Mouse (Mus musculus) hindbrain, embryonic 14.5 days (tissue): Measurements from ENCODE around the gene Plekhm2. TPM values are rescaled to one million over a fixed set of nuclear protein-coding genes. Genes with fewer than 3 reads are reported as not detected.
A peak's percentile ranks its signal among the peaks of the same experiment; 100 is the strongest.

Source experiments
- ATAC-seq: fragments of 200-750 bp; cut with Nextera tagmentation; 2 replicates; pipeline ENCODE4 v1.8.0; 2017; ENCODE audit warnings: moderate number of reproducible peaks, mild to moderate bottlenecking, moderate TSS enrichment, moderate library complexity; ENCODE audit not compliant: low FRiP score
- DNase-seq: peaks from one replicate; pipeline ENCODE4 v3.0.0-alpha.2; 2015; ENCODE audit warnings: low spot score
- H3K27ac ChIP-seq: fragments of 300-500 bp; sonication (generic); 2 replicates; pipeline ENCODE4 v1.5.1; 2014; ENCODE audit warnings: mild to moderate bottlenecking, moderate library complexity
- H3K27me3 ChIP-seq: fragments of 300-500 bp; sonication (generic); 2 replicates; pipeline ENCODE4 v1.6.1; 2014; ENCODE audit warnings: mild to moderate bottlenecking, low read length, mixed read lengths; ENCODE audit not compliant: control insufficient read depth, insufficient read depth
- H3K36me3 ChIP-seq: fragments of 300-500 bp; sonication (generic); replicated peaks from 2 replicates; pipeline ENCODE4 v1.6.1; 2014; ENCODE audit not compliant: control insufficient read depth, insufficient read depth
- H3K4me1 ChIP-seq: fragments of 300-500 bp; sonication (generic); replicated peaks from 2 replicates; pipeline ENCODE4 v1.6.1; 2014; ENCODE audit warnings: antibody characterized with exemption, low read length, mixed read lengths; ENCODE audit not compliant: control insufficient read depth, insufficient read depth
- H3K4me2 ChIP-seq: fragments of 300-500 bp; sonication (generic); replicated peaks from 2 replicates; pipeline ENCODE4 v1.6.1; 2014; ENCODE audit warnings: mild to moderate bottlenecking, moderate library complexity
- H3K4me3 ChIP-seq: fragments of 300-500 bp; sonication (generic); replicated peaks from 2 replicates; pipeline ENCODE4 v1.5.1; 2014; ENCODE audit warnings: mild to moderate bottlenecking, low read length
- H3K9ac ChIP-seq: fragments of 300-500 bp; sonication (generic); 2 replicates; pipeline ENCODE4 v1.6.1; 2014
- H3K9me3 ChIP-seq: fragments of 300-500 bp; sonication (generic); 2 replicates; pipeline ENCODE4 v1.6.1; 2016; ENCODE audit warnings: low read length; ENCODE audit not compliant: control insufficient read depth
- WGBS: fragments of 180-500 bp; shearing (Covaris S2); extraction: QIAGEN DNeasy Blood & Tissue Kit; methylation state at CpG from one replicate; pipeline ENCODE4 v1.1.7; 2014; 5-methylcytosine and 5-hydroxymethylcytosine counted together
- polyA plus RNA-seq: library from polyadenylated mRNA; unstranded; fragments of >200 nt; fragmentation: Nextera tagmentation; extraction: Ambion mirVana; gene quantifications from 2 replicates; pipeline ENCODE4 v1.2.1, GENCODE M21; 2014

Plekhm2 gene
- polyA plus RNA-seq, 1 experiment from 2014 or later = 3.9 TPM

DNA sequence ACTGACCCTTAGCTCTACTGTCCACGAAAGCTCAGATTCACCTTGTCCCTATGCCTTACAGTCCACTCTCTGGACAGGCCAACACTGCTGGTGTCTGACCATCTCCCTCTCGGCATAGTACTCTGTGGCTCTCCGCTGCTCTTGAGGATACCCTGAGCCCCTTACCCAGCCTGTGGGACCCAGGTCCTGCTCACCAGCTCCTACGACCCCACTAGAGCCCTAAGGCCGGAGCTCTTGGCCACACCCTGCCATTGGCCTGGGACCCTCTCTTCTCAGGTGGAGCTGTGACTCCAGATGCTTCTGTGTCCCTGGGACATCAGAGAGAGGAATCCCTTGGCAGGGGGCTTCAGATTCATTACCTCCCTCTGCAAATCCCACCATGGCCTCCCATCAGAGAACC lies 59.3 kb downstream of the Plekhm2 start:
- ATAC-seq (no peak), DNase-seq (no peak)
- Histone ChIP-seq H3K4me2 (no peak overlapping the region), H3K27me3 (no peaks in the 10 kb centered on the region), H3K36me3 (no peaks in the 10 kb centered on the region), H3K9ac (no peak overlapping the region), H3K27ac (no peak overlapping the region), H3K4me3 (no peak overlapping the region), H3K4me1 (no peaks in the 10 kb centered on the region), H3K9me3 (no peaks in the 10 kb centered on the region)
- 92% methylated on average over 5 of the region's 5 CpGs for WGBS

DNA sequence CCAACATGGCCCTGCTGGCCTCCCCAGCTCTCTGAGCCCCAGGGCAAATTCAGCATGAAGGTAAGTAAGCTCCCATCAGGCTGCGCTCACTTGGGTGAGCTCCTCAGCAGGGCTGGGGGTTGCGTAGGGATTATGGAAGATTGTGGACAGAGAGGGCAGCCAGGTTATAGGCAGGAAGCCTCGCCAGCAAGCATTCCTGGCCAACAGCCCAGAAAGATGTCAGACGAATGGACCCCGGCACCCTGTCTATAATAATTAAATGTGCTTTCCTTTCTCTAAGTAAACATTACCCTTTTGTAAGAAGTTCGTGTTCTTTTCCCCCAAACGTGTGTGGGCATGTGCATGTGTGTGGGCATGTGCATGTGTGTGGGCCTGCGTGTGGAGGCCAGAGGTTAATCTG lies 60.2 kb downstream of the Plekhm2 start:
- Histone ChIP-seq H3K9ac (no peak overlapping the region), H3K9me3 (no peaks in the 10 kb centered on the region), H3K4me1 (no peaks in the 10 kb centered on the region), H3K4me3 (no peak overlapping the region), H3K36me3 (no peaks in the 10 kb centered on the region), H3K27ac (no peak overlapping the region), H3K4me2 (no peak overlapping the region), H3K27me3 (no peaks in the 10 kb centered on the region)
- ATAC-seq = no peak
- DNase-seq = no peak
- WGBS = 66% methylated on average over 8 of the region's 8 CpGs

DNA sequence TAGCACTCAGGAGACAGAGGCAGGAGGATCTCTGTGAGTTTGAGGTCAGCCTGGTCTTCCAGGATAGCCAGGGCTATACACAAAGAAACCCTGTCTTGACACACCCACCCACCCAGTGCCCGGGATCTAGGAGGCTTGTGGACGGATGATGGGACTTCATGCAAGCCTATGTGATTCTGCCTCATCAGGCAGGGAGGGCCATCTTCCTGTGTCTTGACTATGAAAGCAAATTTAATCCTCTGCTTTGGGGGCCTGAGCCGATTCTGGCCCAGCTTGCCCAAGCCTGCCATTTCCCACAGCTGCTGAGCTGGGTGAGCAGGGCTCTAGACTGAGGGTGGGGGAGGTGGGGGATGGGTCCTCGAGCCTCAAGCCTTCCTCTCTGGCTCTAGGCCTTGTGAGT lies 60.8 kb downstream of the Plekhm2 start:
- H3K9me3 ChIP-seq = no peaks in the 10 kb centered on the region
- 76% methylated on average over 4 of the region's 4 CpGs for WGBS
- ATAC-seq = no peak
- H3K36me3 ChIP-seq = no peaks in the 10 kb centered on the region
- no peak overlapping the region for H3K27ac ChIP-seq
- H3K4me3 ChIP-seq = no peak overlapping the region
- H3K9ac ChIP-seq = no peak overlapping the region
- no peaks in the 10 kb centered on the region for H3K27me3 ChIP-seq
- H3K4me1 ChIP-seq = peaks cover 3% of the 10 kb centered on the region
- no peak overlapping the region for H3K4me2 ChIP-seq
- DNase-seq = no peak

DNA sequence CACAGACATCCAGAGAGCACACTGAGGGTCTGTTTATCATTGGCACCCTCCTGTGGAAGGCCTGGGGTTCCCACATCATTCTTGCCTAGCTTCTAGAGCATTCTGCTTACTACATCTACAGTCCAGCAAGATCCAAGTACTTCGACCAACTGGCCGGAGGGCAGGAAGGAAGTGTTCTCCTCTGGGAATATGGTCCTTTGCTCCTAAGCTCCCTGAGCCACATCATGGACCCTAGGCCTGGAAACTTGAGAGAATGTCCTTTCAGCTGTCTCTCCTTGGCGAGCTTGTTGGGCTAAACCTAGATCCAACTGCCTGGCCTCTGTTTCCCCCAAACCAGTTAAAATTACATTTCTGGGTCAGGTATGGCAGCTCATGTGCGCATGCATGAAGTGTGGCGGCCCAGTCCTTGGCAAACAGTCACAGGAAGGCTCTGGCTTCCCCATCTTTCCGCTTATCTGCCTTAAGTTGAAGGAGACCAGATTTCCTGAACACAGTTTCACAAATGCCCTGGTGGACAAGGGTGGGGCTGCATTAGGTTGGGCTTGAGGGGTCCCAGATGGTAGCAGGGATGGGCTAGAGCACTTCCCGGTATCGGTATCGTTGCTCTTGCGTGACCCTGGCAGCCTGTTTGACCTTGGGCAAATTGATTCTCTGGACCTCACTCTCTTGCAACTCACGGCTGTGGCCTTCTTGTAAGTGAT lies 62.0 kb downstream of the Plekhm2 start:
- Histone ChIP-seq H3K4me2 (no peak overlapping the region), H3K4me1 (peaks cover 14% of the 10 kb centered on the region), H3K27ac (no peak overlapping the region), H3K9ac (no peak overlapping the region), H3K36me3 (no peaks in the 10 kb centered on the region), H3K27me3 (no peaks in the 10 kb centered on the region), H3K4me3 (no peak overlapping the region), H3K9me3 (no peaks in the 10 kb centered on the region)
- DNase-seq (no peak), ATAC-seq (no peak)
- WGBS = 81% methylated on average over 11 of the region's 11 CpGs

DNA sequence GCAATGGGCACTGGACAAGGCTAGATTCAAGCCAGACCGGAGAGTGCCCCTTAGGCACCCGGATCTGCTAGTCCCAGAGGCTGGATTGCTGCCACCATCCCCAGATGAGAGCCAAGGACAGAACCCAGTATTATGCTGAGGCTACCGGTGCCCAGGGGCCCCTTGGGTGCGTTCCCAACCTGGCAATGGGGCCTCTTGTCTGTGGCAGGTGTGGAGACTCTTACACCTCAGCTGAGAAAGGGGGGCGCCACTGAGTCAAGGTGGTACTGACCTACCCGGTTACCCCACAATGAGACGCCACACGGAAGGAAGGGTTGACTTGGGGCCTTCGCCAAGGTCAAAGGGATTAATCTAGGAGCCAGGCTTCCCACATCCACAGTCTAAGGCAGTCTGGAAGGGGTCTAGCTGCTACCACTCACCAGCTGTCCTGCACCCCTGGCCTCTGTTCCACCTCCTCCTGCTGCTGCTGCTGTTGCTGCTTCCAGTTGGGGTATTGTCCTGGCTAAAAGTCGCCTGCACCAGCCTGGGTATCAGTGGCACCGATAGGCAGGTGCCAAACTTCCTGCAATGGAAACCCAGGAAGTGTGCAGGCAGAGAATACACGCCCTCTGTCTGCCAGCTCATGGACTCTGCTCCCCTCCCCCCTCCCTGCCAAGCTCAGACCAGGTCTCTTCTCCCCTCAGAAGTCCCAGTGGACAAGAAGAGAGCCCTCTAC lies 63.4 kb downstream of the Plekhm2 start:
- no peaks in the 10 kb centered on the region for H3K27me3 ChIP-seq
- DNase-seq (no peak), ATAC-seq (no peak)
- H3K4me1 ChIP-seq = peaks cover 14% of the 10 kb centered on the region
- 70% methylated on average over 12 of the region's 12 CpGs for WGBS
- no peak overlapping the region for H3K4me2 ChIP-seq
- H3K4me3 ChIP-seq = no peak overlapping the region
- H3K9ac ChIP-seq = no peak overlapping the region
- H3K36me3 ChIP-seq = no peaks in the 10 kb centered on the region
- no peaks in the 10 kb centered on the region for H3K9me3 ChIP-seq
- no peak overlapping the region for H3K27ac ChIP-seq

DNA sequence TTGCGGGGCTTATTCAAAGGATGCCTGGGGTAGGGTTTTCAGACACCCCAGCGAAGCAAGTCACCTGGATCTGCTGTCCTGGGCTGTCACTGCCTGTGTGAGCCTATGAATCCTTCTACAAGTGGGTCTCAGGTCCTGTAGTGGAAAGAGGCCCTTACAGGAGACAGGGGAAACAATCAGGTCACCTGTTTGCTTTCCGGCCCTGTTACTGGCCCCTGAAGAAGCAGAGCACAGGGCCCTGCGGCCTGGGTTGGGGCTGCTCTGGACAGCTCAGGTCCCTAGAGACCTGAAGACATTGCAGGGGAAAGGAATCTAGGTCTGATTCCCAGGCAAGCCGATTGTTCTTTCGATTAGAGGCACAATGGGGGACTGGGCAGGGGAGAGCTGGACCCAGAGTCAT lies 64.3 kb downstream of the Plekhm2 start:
- peak; percentile 12; the same call in 1 of the 2 replicates for ATAC-seq
- Histone ChIP-seq H3K27me3 (no peaks in the 10 kb centered on the region), H3K36me3 (no peaks in the 10 kb centered on the region), H3K4me1 (peaks cover 14% of the 10 kb centered on the region), H3K4me3 (peak overlapping the region; percentile 66; the same call in 1 of the 2 replicates), H3K9ac (peak overlapping the region; percentile 81; the same call in 1 of the 2 replicates), H3K27ac (peak overlapping the region; percentile 17; the same call in 1 of the 2 replicates), H3K4me2 (peak overlapping the region; percentile 88), H3K9me3 (no peaks in the 10 kb centered on the region)
- 27% methylated on average over 6 of the region's 6 CpGs for WGBS
- no peak for DNase-seq

DNA sequence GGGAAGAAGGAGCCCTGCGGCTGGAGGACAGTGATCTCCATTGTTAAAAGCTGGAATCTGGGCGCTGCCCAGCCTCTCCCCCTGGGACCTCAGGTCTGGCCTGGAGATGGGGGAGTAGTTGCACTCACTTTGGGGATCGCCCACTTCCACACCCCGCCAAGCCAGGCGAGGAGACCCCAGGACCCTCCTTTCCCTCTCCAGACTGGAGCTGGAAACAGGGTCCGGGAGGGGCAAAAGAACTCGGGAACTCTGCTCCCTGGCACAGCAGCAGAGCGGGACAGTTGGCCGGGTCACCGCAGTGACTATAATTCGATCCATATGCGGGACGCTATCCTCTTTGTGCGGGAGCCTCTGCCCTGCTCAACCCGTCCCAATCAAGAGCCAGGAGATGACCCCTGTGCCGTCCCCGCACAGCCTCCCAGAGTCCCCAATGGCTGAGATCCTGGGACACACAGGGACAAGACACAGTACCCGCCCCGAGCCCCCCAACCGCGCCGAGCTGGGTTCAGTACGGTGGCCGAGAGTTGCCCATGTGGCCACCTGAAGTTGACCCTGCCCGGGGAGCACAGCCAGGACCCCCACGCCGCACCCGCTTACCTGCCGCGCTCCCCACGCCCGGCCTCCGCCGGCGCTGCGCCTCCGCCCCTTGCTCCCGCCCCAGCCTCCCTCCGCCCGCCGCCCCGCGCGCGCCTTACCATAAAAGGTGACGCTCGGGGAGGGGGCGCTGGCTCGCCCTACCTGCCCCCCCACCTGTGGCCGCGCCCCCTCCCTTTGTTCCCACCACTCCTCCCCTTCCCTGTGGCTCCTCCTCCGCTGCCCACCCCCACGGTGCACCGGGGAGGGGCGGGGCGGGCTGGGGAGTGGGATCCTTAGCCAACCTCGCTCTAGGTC lies 65.2 kb downstream of the Plekhm2 start:
- ATAC-seq (peak; percentile 28; the same call in 1 of the 2 replicates), DNase-seq (peak; percentile 36)
- WGBS = under 1% methylated on average over 51 of the region's 57 CpGs
- H3K4me1 ChIP-seq = peaks cover 14% of the 10 kb centered on the region
- H3K27me3 ChIP-seq = no peaks in the 10 kb centered on the region
- no peaks in the 10 kb centered on the region for H3K9me3 ChIP-seq
- peaks cover 6% of the 10 kb centered on the region; the same call in 1 of the 2 replicates for H3K36me3 ChIP-seq
- peak overlapping the region; percentile 81 for H3K9ac ChIP-seq
- peak overlapping the region; percentile 88 for H3K4me2 ChIP-seq
- H3K27ac ChIP-seq = peak overlapping the region; percentile 38; the same call in 1 of the 2 replicates
- H3K4me3 ChIP-seq = peak overlapping the region; percentile 66

DNA sequence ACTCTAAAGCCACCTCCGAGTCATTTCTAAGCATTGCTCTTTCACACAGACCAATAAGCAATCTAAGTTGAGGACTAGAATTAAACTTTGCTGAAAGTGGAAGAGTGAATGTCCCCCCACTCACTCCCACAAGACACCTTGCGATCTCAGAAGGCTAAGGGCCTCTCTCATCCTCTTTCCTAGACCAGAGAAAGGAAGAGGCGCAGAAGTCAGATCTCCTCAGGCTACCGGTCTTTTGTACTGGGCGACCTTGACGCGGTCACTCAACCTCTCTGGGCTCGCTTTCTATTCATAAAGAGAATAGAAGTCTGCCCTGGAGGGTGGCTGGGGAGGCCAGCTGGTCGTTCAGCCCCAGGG lies 65.8 kb downstream of the Plekhm2 start:
- no peaks in the 10 kb centered on the region for H3K9me3 ChIP-seq
- H3K4me1 ChIP-seq = peaks cover 14% of the 10 kb centered on the region
- DNase-seq = no peak
- 0 out of 2 replicates have a peak, but pooled peaks have one; percentile 2 for ATAC-seq
- peak overlapping the region; percentile 66 for H3K4me3 ChIP-seq
- peak overlapping the region; percentile 38; the same call in 1 of the 2 replicates for H3K27ac ChIP-seq
- WGBS = 1% methylated on average over 9 of the region's 9 CpGs
- H3K36me3 ChIP-seq = peaks cover 12% of the 10 kb centered on the region; the same call in 1 of the 2 replicates
- no peaks in the 10 kb centered on the region for H3K27me3 ChIP-seq
- H3K4me2 ChIP-seq = peak overlapping the region; percentile 88
- H3K9ac ChIP-seq = peak overlapping the region; percentile 81
